Mouse (Mus musculus) left cerebral cortex, postnatal 25 days (tissue): ENCODE data around the gene Fam168b. TPM values are rescaled to one million over a fixed set of nuclear protein-coding genes. Genes with fewer than 3 reads are reported as not detected.

Source experiments
- DNase-seq, 2 experiments: peaks; one replicate each; pipeline ENCODE4 v3.0.0; 2022; ENCODE audit warnings: low spot score in 2 of 2, mixed read lengths in 1 of 2
- intact Hi-C: fragments of 180-260 bp; cut with DNase I; formaldehyde crosslinking; loops from one replicate; pipeline ENCODE4 v1.15.1; 2025
- total RNA-seq, 2 experiments: library from RNA; stranded (reverse); gene quantifications; 2 replicates each; pipeline ENCODE4 v1.2.3; 2021

Gene Fam168b
- total RNA-seq, 2 experiments from 2014 or later, result 244 to 252 TPM

DNA sequence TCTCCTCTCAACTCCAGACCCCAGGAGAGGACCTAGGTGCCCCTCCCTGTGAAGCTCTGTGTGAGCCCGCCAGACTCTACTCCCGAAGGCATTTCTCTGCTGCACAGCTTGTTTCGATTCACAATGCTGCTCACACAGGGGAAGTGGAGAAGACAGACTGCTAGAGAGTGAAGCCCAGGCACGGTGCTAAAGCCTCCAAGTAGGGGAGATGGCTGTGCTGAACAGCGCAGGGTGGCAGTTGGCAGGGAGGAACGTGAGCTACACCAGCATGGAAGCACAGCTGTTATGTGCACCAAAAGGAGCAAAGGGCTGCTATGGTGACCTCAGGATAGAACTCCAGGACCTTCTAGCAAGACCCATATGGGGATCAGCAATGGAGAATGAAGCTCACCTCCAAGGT is 74.0 kb downstream of the Fam168b start:
- no peak for DNase-seq
- intact Hi-C loops, result no loop called here

DNA sequence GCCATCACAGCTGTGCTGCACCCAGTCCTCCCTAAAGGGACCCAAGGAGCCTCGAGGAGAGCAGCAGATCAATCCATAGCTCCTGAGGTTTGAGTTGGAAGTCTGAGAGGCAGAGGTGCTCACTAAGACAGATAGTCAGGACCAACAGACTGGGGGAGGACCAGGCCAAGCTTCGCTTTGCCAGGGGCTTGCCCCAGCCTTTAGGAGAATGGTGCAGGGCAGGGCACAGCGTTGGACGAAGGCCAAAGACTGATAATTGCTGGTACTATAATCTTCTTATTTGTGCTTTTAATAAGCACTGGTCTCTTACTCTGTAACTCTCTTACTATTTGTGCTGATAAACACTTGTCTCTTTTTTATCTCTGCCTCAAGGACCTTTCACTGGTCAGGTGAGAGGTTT is 75.0 kb downstream of the Fam168b start:
- intact Hi-C loops, result no loop called here
- DNase-seq, result no peak

DNA sequence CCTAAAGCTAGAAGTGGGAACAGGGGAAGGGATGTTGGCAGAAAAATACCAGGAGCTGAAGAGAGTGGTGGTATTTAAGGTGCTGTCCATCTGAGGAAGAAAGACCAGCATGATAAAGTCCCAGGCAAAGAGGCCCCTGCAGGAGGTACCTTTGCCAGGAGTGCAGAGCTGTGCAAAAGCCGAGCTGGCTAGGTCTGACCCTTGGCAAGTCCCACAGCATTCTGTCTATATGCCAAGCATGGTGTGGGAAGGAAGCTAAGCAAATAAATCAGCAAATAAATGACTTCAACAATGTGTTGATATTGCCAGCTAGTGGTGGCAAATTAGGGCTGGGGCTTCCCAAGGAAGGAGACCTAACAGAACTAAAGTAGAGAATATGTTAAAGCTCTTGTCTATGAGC is 76.0 kb downstream of the Fam168b start:
- no peak for DNase-seq
- intact Hi-C loops, result no loop called here

Other genes with a start within 250 kb of the Fam168b start
- gene Plekhb2, start 6.9 kb upstream of the Fam168b start, total RNA-seq, result 100 to 1,000 TPM; 248 to 261 TPM